Mouse (Mus musculus) cerebellum, postnatal 10 days (tissue): ENCODE measurements around the gene Serpina10.
"Not testable (repeated sequence)": the region's sequence is repeated elsewhere in the genome, so short reads cannot be mapped to it uniquely, and the experiment has no call there.

Source experiments
- DNase-seq, 2 experiments: peaks; one replicate each; pipeline ENCODE4 v3.0.0; 2021; ENCODE audit warnings: mixed read lengths in 2 of 2

Serpina10 gene

GRCm38 (mm10) chr12:103615141-103615540 lies 16.1 kb downstream of the Serpina10 start:
- no peak for DNase-seq

DNA sequence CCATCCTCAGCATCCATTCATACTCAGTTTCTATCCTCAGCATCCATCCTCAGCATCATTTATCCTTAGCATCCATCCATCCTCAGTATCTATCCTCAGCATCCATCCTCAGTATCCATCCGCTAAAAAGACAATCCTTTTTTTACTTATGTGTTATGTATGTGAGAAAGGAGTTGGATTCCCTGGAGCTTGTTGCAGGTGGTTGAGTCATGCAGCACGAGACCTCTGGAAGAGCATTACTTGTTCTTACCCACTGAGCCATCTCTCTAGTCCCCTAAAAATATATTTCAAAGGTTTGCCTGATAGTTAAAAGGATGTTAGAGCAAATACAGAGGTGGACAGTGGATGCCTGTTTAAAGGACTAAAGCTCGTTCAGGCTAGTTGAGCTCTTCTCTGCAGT lies 29.4 kb downstream of the Serpina10 start:
- no peak for DNase-seq

GRCm38 (mm10) chr12:103600364-103600763 lies 30.9 kb downstream of the Serpina10 start:
- no peak for DNase-seq

- no peak for DNase-seq
These were observed 32.8 kb downstream of the Serpina10 start for GRCm38 (mm10) chr12:103598411-103598810.

DNA sequence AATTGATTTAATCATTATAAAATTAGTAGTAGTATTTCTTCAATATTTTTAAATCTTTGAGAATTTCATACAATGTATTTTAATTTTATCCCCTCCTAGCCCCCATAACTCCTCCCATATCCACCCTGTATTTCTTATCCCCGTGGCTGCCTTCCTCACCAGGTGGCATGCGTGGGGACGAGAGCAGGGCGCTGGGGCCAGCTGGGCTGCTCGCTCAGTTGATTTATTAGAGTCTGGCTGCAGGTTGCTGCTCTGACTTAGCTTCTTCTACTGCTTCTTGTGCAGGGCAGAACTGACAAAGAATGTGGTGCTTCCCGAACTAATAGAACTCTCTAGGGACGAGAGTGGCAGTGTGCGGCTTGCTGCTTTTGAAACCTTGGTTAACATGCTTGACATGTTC lies 47.5 kb downstream of the Serpina10 start:
- DNase-seq: peak; percentile 62 to 72

GRCm38 (mm10) chr12:103578148-103578547 lies 53.1 kb downstream of the Serpina10 start:
- DNase-seq: not testable (repeated sequence)

DNA sequence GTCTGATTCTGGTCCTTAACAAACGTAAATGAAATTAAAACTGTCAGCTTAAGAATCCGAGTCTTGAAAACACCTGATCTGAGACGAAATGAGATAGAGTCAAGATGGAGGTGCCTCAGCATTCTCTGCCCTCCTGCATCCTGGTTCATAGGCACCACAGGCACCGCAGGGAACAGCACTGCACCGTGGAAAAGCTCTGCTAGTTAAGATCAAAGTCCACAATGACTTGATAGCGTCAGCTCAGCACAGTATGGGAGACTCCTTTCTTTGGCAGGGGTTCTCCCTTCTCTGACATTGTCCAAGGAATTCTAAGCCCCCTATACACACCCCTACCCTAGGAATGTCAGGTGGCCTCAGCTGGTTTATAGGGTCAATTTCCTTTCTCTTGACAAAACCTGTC lies 61.6 kb downstream of the Serpina10 start:
- no peak for DNase-seq

DNA sequence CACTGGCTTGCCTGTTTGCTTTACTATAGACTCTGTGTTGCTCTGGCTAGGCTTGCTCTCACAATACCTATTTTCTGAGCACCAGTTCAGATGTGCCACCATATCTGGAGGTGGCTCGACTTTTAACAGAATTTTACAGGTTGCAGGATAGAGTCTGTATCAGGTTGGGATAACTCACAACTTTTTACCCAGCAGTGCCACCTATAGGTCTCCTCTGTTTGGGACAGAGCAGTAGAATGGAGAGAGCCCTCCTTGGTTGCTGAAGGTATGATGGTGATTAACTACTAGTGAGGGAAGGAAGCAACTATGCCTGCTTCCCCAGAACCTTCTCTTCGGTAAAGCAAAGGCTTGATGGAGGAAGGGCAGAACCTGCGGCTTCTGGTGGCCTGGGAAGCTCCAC lies 64.1 kb downstream of the Serpina10 start:
- peak; percentile 16 to 21 for DNase-seq

DNA sequence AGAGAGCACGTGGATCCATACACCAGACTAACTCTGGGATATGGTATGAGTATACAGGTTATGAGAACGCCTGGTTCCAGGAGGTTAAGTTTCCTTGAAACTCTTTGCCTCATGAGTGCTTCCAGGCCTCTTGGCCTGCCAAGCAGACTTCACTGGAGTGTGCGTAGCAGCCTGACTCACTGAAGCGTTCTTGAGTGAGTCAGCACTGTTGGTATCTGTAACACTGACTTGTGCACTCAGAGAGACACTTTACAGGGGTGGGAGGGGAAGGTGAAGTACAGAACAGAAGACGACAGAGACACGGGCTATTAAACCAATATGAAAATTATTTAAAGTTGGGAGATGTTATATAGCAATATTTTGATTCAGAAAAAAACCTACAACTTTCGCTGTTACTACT lies 66.1 kb downstream of the Serpina10 start:
- DNase-seq: no peak
